16 mouse cellular contexts compared by ENCODE assay signal in genomic region chr4:57391103-57391502, GRCm38 (mm10). TPM values are rescaled to one million over a fixed set of nuclear protein-coding genes. Genes with fewer than 3 reads are reported as not detected.
DNase-seq lines count a peak whose midpoint lies in the region; ATAC-seq and TF ChIP-seq lines count a peak whose summit lies in the region.
"Had no signal": no experiment of that assay in that cellular context is flagged by ENCODE, and none has a peak within 500 bp of the region (broad histone marks: within the 10 kb centered on the region; RNA-seq: fewer than 3 reads in every experiment).

No protein-coding gene starts in this region.

- peak; percentile 53 for TF ChIP-seq CTCF in intestine, postnatal 0 days (IDR thresholded peaks at IDR 0.05; ENCODE audit: low read depth)

- DNase-seq in embryonic facial prominence, embryonic 14.5 days (ENCODE audit: low spot score) = peak; percentile 48
- DNase-seq in embryonic facial prominence, embryonic 10.5 days (ENCODE audit: low spot score) = no peak
- DNase-seq in limb, embryonic 14.5 days (ENCODE audit: low spot score) = peak; percentile 5
- no peak for DNase-seq in limb, embryonic 10.5 days (ENCODE audit: low spot score)
- DNase-seq in R1 (ENCODE audit: low read depth, low spot score) = peak; percentile 44
- DNase-seq in adrenal gland, postnatal 10 days = no peak
- no peak for DNase-seq in right cerebral cortex, postnatal 36 days (ENCODE audit: low spot score in 2 of 2)
- DNase-seq: cerebellum, adult 11 months; heart, postnatal 36 days; kidney, postnatal 10 days; layer of hippocampus, adult 9-11 months; midbrain, embryonic 14.5 days had no signal

- no peak for TF ChIP-seq POLR2A in limb, embryonic 14.5 days (IDR thresholded peaks at IDR 0.05; ENCODE audit: borderline replicate concordance, extremely low read depth, insufficient read depth, insufficient read length)

- H3K27ac ChIP-seq in embryonic facial prominence, embryonic 14.5 days (replicated peaks; ENCODE audit: low read depth, low read length) = no peak overlapping the region
- no peak overlapping the region for H3K27ac ChIP-seq in embryonic facial prominence, embryonic 10.5 days (replicated peaks)
- no peak overlapping the region for H3K27ac ChIP-seq in limb, embryonic 14.5 days (replicated peaks; ENCODE audit: low read depth, low read length)
- no peak overlapping the region for H3K27ac ChIP-seq in limb, embryonic 10.5 days
- H3K27ac ChIP-seq in intestine, postnatal 0 days (ENCODE audit: low read depth, low read length) = no peak overlapping the region
- H3K27ac ChIP-seq: embryonic facial prominence, embryonic 15.5 days had no signal

- H3K36me3 ChIP-seq in embryonic facial prominence, embryonic 14.5 days (ENCODE audit: control insufficient read depth, insufficient read depth, low read length) = no peaks in the 10 kb centered on the region
- no peaks in the 10 kb centered on the region for H3K36me3 ChIP-seq in embryonic facial prominence, embryonic 10.5 days (replicated peaks)
- no peaks in the 10 kb centered on the region for H3K36me3 ChIP-seq in limb, embryonic 14.5 days (ENCODE audit: control insufficient read depth, insufficient read depth, low read length)
- H3K36me3 ChIP-seq in limb, embryonic 10.5 days = no peaks in the 10 kb centered on the region
- no peaks in the 10 kb centered on the region for H3K36me3 ChIP-seq in intestine, postnatal 0 days (ENCODE audit: control insufficient read depth, insufficient read depth)
- H3K36me3 ChIP-seq: embryonic facial prominence, embryonic 15.5 days had no signal

- 0 out of 2 replicates have a peak, but pooled peaks have one; percentile 33 for ATAC-seq in embryonic facial prominence, embryonic 14.5 days (ENCODE audit: low read depth)
- no peak for ATAC-seq in limb, embryonic 14.5 days (ENCODE audit: low FRiP score, low read depth)
- ATAC-seq in intestine, postnatal 0 days = no peak
- ATAC-seq: forebrain, embryonic 14.5 days had no signal

- no peaks in the 10 kb centered on the region for H3K27me3 ChIP-seq in embryonic facial prominence, embryonic 14.5 days (replicated peaks; ENCODE audit: control insufficient read depth, insufficient read depth, low read length)
- H3K27me3 ChIP-seq in embryonic facial prominence, embryonic 10.5 days (replicated peaks; ENCODE audit: low read depth, poor library complexity, severe bottlenecking) = no peaks in the 10 kb centered on the region
- H3K27me3 ChIP-seq in limb, embryonic 14.5 days (ENCODE audit: control insufficient read depth, insufficient read depth, low read length) = no peaks in the 10 kb centered on the region
- no peaks in the 10 kb centered on the region for H3K27me3 ChIP-seq in limb, embryonic 10.5 days (ENCODE audit: low read depth, poor library complexity, severe bottlenecking)
- H3K27me3 ChIP-seq in intestine, postnatal 0 days (replicated peaks; ENCODE audit: control insufficient read depth, insufficient read depth, low read length) = no peaks in the 10 kb centered on the region
- H3K27me3 ChIP-seq: embryonic facial prominence, embryonic 15.5 days had no signal

- H3K9me3 ChIP-seq in embryonic facial prominence, embryonic 14.5 days (ENCODE audit: control insufficient read depth, low read length) = no peaks in the 10 kb centered on the region
- H3K9me3 ChIP-seq in embryonic facial prominence, embryonic 10.5 days = no peaks in the 10 kb centered on the region
- no peaks in the 10 kb centered on the region for H3K9me3 ChIP-seq in limb, embryonic 14.5 days (ENCODE audit: control insufficient read depth, low read length)
- H3K9me3 ChIP-seq in limb, embryonic 10.5 days (replicated peaks) = no peaks in the 10 kb centered on the region
- no peaks in the 10 kb centered on the region for H3K9me3 ChIP-seq in intestine, postnatal 0 days (ENCODE audit: control insufficient read depth)
- H3K9me3 ChIP-seq: embryonic facial prominence, embryonic 15.5 days had no signal

- H3K4me3 ChIP-seq in embryonic facial prominence, embryonic 14.5 days (ENCODE audit: low read depth, low read length) = no peak overlapping the region
- no peak overlapping the region for H3K4me3 ChIP-seq in embryonic facial prominence, embryonic 10.5 days
- H3K4me3 ChIP-seq in limb, embryonic 14.5 days (replicated peaks; ENCODE audit: low read length) = no peak overlapping the region
- H3K4me3 ChIP-seq in limb, embryonic 10.5 days = no peak overlapping the region
- no peak overlapping the region for H3K4me3 ChIP-seq in intestine, postnatal 0 days (ENCODE audit: low read depth, low read length)
- H3K4me3 ChIP-seq: embryonic facial prominence, embryonic 15.5 days had no signal

- 52% methylated on average over 8 of the region's 8 CpGs for WGBS in embryonic facial prominence, embryonic 14.5 days
- 58% methylated on average over 8 of the region's 8 CpGs for WGBS in embryonic facial prominence, embryonic 10.5 days
- WGBS in limb, embryonic 14.5 days = 60% methylated on average over 8 of the region's 8 CpGs
- WGBS in limb, embryonic 10.5 days = 52% methylated on average over 8 of the region's 8 CpGs
- WGBS in intestine, postnatal 0 days = 37% methylated on average over 8 of the region's 8 CpGs

- no peaks in the 10 kb centered on the region for H3K4me1 ChIP-seq in embryonic facial prominence, embryonic 14.5 days (ENCODE audit: control insufficient read depth, insufficient read depth, low read length)
- peaks cover 5% of the 10 kb centered on the region; the same call in 1 of the 2 replicates for H3K4me1 ChIP-seq in embryonic facial prominence, embryonic 10.5 days
- no peaks in the 10 kb centered on the region for H3K4me1 ChIP-seq in limb, embryonic 14.5 days (ENCODE audit: control insufficient read depth, insufficient read depth, low read length)
- no peaks in the 10 kb centered on the region for H3K4me1 ChIP-seq in limb, embryonic 10.5 days
- no peaks in the 10 kb centered on the region for H3K4me1 ChIP-seq in intestine, postnatal 0 days (replicated peaks; ENCODE audit: control insufficient read depth, insufficient read depth, low read length)
- H3K4me1 ChIP-seq: embryonic facial prominence, embryonic 15.5 days had no signal

- H3K9ac ChIP-seq in embryonic facial prominence, embryonic 14.5 days (ENCODE audit: low read depth, low read length) = no peak overlapping the region
- H3K9ac ChIP-seq in limb, embryonic 14.5 days (ENCODE audit: low read depth, low read length, severe bottlenecking) = no peak overlapping the region
- H3K9ac ChIP-seq in intestine, postnatal 0 days (ENCODE audit: low read depth, low read length) = no peak overlapping the region
- H3K9ac ChIP-seq: embryonic facial prominence, embryonic 15.5 days had no signal

- H3K4me2 ChIP-seq in embryonic facial prominence, embryonic 14.5 days (ENCODE audit: low read depth, low read length) = no peak overlapping the region
- H3K4me2 ChIP-seq in limb, embryonic 14.5 days (replicated peaks; ENCODE audit: low read depth, low read length, severe bottlenecking) = no peak overlapping the region
- no peak overlapping the region for H3K4me2 ChIP-seq in intestine, postnatal 0 days (replicated peaks; ENCODE audit: low read depth)
- H3K4me2 ChIP-seq: embryonic facial prominence, embryonic 15.5 days; liver, embryonic 11.5 days had no signal

RNA-seq across cellular contexts. Expression of gene Palm2, which starts 42.9 kb away (rescaled TPM):
- 5.3 and 7.6 TPM in 2 replicates for polyA plus RNA-seq in embryonic facial prominence, embryonic 14.5 days (2014; fragmentation: Nextera tagmentation; extraction: Ambion mirVana)
- 3.7 and 4.1 TPM in 2 replicates for polyA plus RNA-seq in embryonic facial prominence, embryonic 10.5 days (2016; fragmentation: Nextera tagmentation; extraction: Ambion mirVana)
- 2.3 and 2.7 TPM in 2 replicates for polyA plus RNA-seq in limb, embryonic 14.5 days (2012; rRNA removed)
- polyA plus RNA-seq in limb, embryonic 14.5 days (2014; fragmentation: Nextera tagmentation; extraction: Ambion mirVana) = 5.3 and 9.4 TPM in 2 replicates
- polyA plus RNA-seq in limb, embryonic 10.5 days (2016; fragmentation: Nextera tagmentation; extraction: Ambion mirVana) = 2.4 and 3.9 TPM in 2 replicates
- polyA plus RNA-seq in intestine, postnatal 0 days (2015; fragmentation: Nextera tagmentation; extraction: Ambion mirVana) = 1.1 and 1.5 TPM in 2 replicates
- total RNA-seq in adrenal gland, postnatal 10 days (2021) = 10 to 100 TPM; 21.0 to 35.7 TPM

Comparison
In these comparisons a context has a peak if more than half of its experiments do, and no peak if none do; other contexts are left out.
1. DNase-seq: peak in embryonic facial prominence, embryonic 14.5 days (single experiment), limb, embryonic 14.5 days (single experiment) and R1 (single experiment); none in embryonic facial prominence, embryonic 10.5 days (single experiment), limb, embryonic 10.5 days (single experiment), adrenal gland, postnatal 10 days (single experiment) and right cerebral cortex, postnatal 36 days (0 of 2).